Mouse (Mus musculus): ENCODE measurements around the gene Ano10. TPM values are rescaled to one million over a fixed set of nuclear protein-coding genes. Genes with fewer than 3 reads are reported as not detected.

Gene Ano10
- total RNA-seq, 2 experiments from 2014 or later, result 50.7 to 58.8 TPM

GRCm38 (mm10) chr9:122126790-122127189 is 167.4 kb downstream of the Ano10 start:
- no peak for DNase-seq

Small RNA genes within 50 kb of the gene (microRNA-seq; reads per million reads assigned to microRNA genes)
- gene Mir8106, result not detected

Other genes with a start within 250 kb of the Ano10 start
- 100 to 1,000 TPM; 202 to 285 TPM for gene Snrk, start 177.2 kb downstream of the Ano10 start, total RNA-seq (2021)
- 10 to 100 TPM; 65.3 to 82.8 TPM for gene Abhd5, start 57.2 kb upstream of the Ano10 start, total RNA-seq (2021)

Data from adrenal gland, postnatal 10 days (tissue).